Mouse (Mus musculus): ENCODE measurements around the gene Neu2. TPM values are rescaled to one million over a fixed set of nuclear protein-coding genes. Genes with fewer than 3 reads are reported as not detected.
"Not testable (repeated sequence)": the region's sequence is repeated elsewhere in the genome, so short reads cannot be mapped to it uniquely, and the experiment has no call there.

The Neu2 gene
- total RNA-seq (2014; rRNA removed) (0.10 and 5.8 TPM in 2 replicates), polyA plus RNA-seq (2015; fragmentation: Nextera tagmentation; extraction: Ambion mirVana) (0.85 and 1.2 TPM in 2 replicates)

DNA sequence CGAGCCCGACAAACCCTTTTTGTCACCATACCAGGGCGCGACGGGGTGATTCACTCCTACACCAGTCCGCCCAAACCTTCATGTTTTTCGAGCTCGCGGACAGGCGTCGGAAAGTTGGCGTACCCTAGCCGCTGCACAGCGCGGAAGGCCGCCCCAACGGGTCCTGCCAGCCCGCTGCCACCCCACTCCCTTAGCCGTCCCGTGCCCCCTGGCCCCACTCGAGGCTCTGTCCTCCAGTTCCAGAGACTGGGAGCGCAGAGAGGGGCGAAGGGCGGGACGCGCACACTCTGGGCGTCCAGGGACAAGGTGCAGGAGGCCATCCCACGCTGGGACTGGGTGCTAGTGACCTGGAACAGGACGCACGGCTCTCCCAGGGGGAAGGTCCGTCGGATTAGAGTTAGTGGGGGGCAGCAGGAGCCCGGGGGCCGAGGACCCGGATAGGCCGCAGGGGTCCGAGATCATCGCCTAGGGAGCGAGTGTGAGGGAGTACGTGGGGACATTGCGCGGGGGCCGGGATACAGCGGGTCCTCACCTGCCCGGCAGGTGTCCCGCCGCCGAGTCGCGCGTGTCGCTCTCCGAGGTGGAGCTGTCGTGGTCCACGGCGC, at the start of gene Neu2:
Neu2 (plus strand) TSS at position 329 of the 605 bp plus-strand sequence.
- H3K36me3 ChIP-seq (ENCODE audit: insufficient read depth, low read length) = no peaks in the 10 kb centered on the region
- peak within 1 kb of the TSS; percentile 36; the same call in 1 of the 2 replicates for H3K27ac ChIP-seq
- H3K4me1 ChIP-seq (ENCODE audit: insufficient read depth, low read length) = peaks cover 6% of the 10 kb centered on the region; the same call in 1 of the 2 replicates
- peak within 1 kb of the TSS; percentile 99 for H3K4me2 ChIP-seq (ENCODE audit: low read depth, low read length)
- H3K4me3 ChIP-seq (ENCODE audit: low read length) = peak within 1 kb of the TSS; percentile 80
- H3K27me3 ChIP-seq (ENCODE audit: insufficient read depth, low read length) = no peaks in the 10 kb centered on the region
- WGBS = 1% methylated on average over 56 of the region's 56 CpGs
- peak; percentile 11 for ATAC-seq
- no peak for TF ChIP-seq CTCF (IDR thresholded peaks at IDR 0.05; ENCODE audit: low read depth)
- peak within 1 kb of the TSS; percentile 79 for H3K9ac ChIP-seq (replicated peaks; ENCODE audit: low read length)
- no peaks in the 10 kb centered on the region for H3K9me3 ChIP-seq (ENCODE audit: low read length)
- peak; percentile 45 for DNase-seq (ENCODE audit: low spot score)

GRCm38 (mm10) chr1:87467469-87467868, 42.2 kb upstream of the Neu2 start:
- TF ChIP-seq CTCF (IDR thresholded peaks at IDR 0.05; ENCODE audit: low read depth) = no peak
- Histone ChIP-seq H3K27ac (no peak overlapping the region), H3K9me3 (ENCODE audit: low read length) (no peaks in the 10 kb centered on the region), H3K4me1 (ENCODE audit: insufficient read depth, low read length) (no peaks in the 10 kb centered on the region), H3K4me3 (ENCODE audit: low read length) (no peak overlapping the region), H3K27me3 (ENCODE audit: insufficient read depth, low read length) (no peaks in the 10 kb centered on the region), H3K9ac (replicated peaks; ENCODE audit: low read length) (no peak overlapping the region), H3K4me2 (ENCODE audit: low read depth, low read length) (no peak overlapping the region), H3K36me3 (ENCODE audit: insufficient read depth, low read length) (no peaks in the 10 kb centered on the region)
- ATAC-seq (no peak), DNase-seq (ENCODE audit: low spot score) (no peak)
- 87% methylated on average over 9 of the region's 9 CpGs for WGBS

DNA sequence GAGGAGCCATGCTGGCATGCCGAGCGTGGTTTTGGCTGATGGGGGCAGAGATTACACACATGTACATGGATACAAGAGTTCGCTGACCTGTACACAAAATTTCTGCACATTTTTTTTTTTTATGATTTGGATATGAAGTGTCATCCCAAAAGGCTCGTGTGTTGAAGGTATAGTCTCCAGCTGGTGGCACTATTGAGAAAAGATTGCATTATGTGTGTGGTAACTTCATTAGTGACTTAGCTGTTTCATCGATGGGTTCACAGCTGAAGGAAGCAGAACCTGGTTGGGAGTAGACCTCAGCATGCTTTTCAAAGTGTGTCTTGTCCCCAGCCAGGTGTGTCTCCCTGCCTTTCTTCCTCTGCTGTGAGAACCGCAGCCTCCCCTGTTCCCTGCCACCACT, 41.4 kb upstream of the Neu2 start:
- ATAC-seq = no peak
- no peak overlapping the region for H3K27ac ChIP-seq
- H3K27me3 ChIP-seq (ENCODE audit: insufficient read depth, low read length) = no peaks in the 10 kb centered on the region
- H3K4me2 ChIP-seq (ENCODE audit: low read depth, low read length) = no peak overlapping the region
- peak; percentile 52 for TF ChIP-seq CTCF (IDR thresholded peaks at IDR 0.05; ENCODE audit: low read depth)
- no peaks in the 10 kb centered on the region for H3K4me1 ChIP-seq (ENCODE audit: insufficient read depth, low read length)
- H3K9ac ChIP-seq (replicated peaks; ENCODE audit: low read length) = no peak overlapping the region
- 68% methylated on average over 6 of the region's 6 CpGs for WGBS
- H3K9me3 ChIP-seq (ENCODE audit: low read length) = no peaks in the 10 kb centered on the region
- DNase-seq (ENCODE audit: low spot score) = peak; percentile 58
- no peak overlapping the region for H3K4me3 ChIP-seq (ENCODE audit: low read length)
- H3K36me3 ChIP-seq (ENCODE audit: insufficient read depth, low read length) = no peaks in the 10 kb centered on the region

DNA sequence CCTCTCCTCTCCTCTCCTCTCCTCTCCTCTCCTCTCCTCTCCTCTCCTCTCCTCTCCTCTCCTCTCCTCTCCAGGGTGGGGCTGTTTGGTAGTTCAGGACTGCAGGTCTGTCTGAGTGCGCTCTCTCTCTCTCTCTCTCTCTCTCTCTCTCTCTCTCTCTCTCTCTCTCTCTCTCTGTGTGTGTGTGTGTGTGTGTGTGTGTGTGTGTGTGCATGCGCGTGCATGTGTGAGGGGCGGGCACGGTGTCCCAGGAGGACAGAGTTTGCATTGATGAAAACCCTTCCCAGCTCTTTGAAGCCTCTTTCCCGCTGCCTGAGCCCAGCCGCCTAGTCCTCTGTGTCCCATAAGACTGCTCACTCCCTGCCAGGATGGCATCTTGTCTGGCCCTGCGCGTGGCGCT, 39.7 kb upstream of the Neu2 start, which contains the start of gene Snorc:
Snorc (plus strand) TSS at position 301 of the 400 bp plus-strand sequence.
- WGBS = 44% methylated on average over 8 of the region's 10 CpGs
- not testable (repeated sequence) for H3K4me3 ChIP-seq (ENCODE audit: low read length); H3K9ac ChIP-seq (replicated peaks; ENCODE audit: low read length); H3K4me2 ChIP-seq (ENCODE audit: low read depth, low read length); H3K9me3 ChIP-seq (ENCODE audit: low read length); H3K27ac ChIP-seq; H3K27me3 ChIP-seq (ENCODE audit: insufficient read depth, low read length); H3K36me3 ChIP-seq (ENCODE audit: insufficient read depth, low read length); ATAC-seq; DNase-seq (ENCODE audit: low spot score); H3K4me1 ChIP-seq (ENCODE audit: insufficient read depth, low read length)

DNA sequence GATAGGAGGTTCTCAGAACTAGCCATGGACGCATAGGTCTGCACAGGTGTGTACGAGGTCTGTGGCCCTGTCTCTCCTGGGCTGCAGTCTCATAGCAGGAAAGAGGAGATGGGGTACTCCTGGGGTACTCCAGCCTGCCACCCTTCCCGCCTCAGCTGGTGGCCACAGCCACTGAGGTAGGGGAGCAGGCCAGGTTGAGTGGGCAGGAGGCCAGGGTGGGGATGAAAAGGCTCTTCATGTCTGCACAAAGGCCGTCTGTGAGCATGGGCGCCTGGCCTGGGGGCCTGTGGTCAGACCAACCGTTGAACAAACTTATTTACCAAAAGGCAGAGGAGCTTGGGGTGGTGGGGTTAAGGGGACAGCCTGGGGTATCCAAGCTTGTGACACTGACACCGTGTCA, 37.8 kb upstream of the Neu2 start:
- H3K4me1 ChIP-seq (ENCODE audit: insufficient read depth, low read length) = peaks cover 9% of the 10 kb centered on the region; the same call in 1 of the 2 replicates
- no peaks in the 10 kb centered on the region for H3K36me3 ChIP-seq (ENCODE audit: insufficient read depth, low read length)
- no peak overlapping the region for H3K9ac ChIP-seq (replicated peaks; ENCODE audit: low read length)
- no peak overlapping the region for H3K4me3 ChIP-seq (ENCODE audit: low read length)
- H3K4me2 ChIP-seq (ENCODE audit: low read depth, low read length) = no peak overlapping the region
- no peaks in the 10 kb centered on the region for H3K27me3 ChIP-seq (ENCODE audit: insufficient read depth, low read length)
- no peak for TF ChIP-seq CTCF (IDR thresholded peaks at IDR 0.05; ENCODE audit: low read depth)
- WGBS = 72% methylated on average over 7 of the region's 7 CpGs
- peak; percentile 13; the same call in 1 of the 2 replicates for ATAC-seq
- no peak overlapping the region for H3K27ac ChIP-seq
- H3K9me3 ChIP-seq (ENCODE audit: low read length) = no peaks in the 10 kb centered on the region
- DNase-seq (ENCODE audit: low spot score) = no peak

DNA sequence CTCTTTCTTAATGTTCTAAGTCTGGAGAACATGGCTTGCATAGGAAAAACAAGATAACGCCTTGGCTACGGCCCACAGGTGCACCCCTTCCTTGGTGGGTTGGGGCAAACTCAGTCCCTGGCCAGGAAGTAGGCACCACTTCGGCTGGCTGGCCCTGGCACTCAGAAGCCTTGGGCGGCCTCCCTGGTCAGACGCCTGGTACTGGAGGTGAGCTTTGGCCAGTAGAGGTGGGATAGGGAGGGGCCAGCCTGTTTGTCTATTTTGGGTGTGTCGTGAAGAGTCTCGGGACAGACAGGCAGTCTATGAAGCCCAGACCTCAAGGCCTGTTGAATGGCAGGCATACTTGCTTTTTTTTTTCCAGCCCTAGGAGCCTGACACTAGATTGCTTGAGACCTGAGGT, 37.1 kb upstream of the Neu2 start:
- no peak for DNase-seq (ENCODE audit: low spot score)

More for the DNA sequence above, 37.1 kb upstream of the Neu2 start:
- Histone ChIP-seq H3K4me2 (ENCODE audit: low read depth, low read length) (no peak overlapping the region), H3K9me3 (ENCODE audit: low read length) (no peaks in the 10 kb centered on the region), H3K9ac (replicated peaks; ENCODE audit: low read length) (no peak overlapping the region), H3K4me3 (ENCODE audit: low read length) (no peak overlapping the region), H3K27ac (no peak overlapping the region), H3K27me3 (ENCODE audit: insufficient read depth, low read length) (no peaks in the 10 kb centered on the region), H3K4me1 (ENCODE audit: insufficient read depth, low read length) (peaks cover 9% of the 10 kb centered on the region; the same call in 1 of the 2 replicates), H3K36me3 (ENCODE audit: insufficient read depth, low read length) (no peaks in the 10 kb centered on the region)
- 89% methylated on average over 7 of the region's 7 CpGs for WGBS
- ATAC-seq = no peak
- no peak for TF ChIP-seq CTCF (IDR thresholded peaks at IDR 0.05; ENCODE audit: low read depth)
